Comparison of ENCODE assay signal across 25 mouse cellular contexts in genomic region chr11:70942596-70942995, GRCm38 (mm10). TPM values are rescaled to one million over a fixed set of nuclear protein-coding genes. Genes with fewer than 3 reads are reported as not detected.
DNase-seq lines count a peak whose midpoint lies in the region; ATAC-seq and TF ChIP-seq lines count a peak whose summit lies in the region.
"Had no signal": no experiment of that assay in that cellular context is flagged by ENCODE, and none has a peak within 500 bp of the region (broad histone marks: within the 10 kb centered on the region; RNA-seq: fewer than 3 reads in every experiment).

No protein-coding gene starts in this region.

- no peak overlapping the region for H3K4me2 ChIP-seq in hindbrain, postnatal 0 days (ENCODE audit: low read depth, low read length)
- H3K4me2 ChIP-seq in hindbrain, embryonic 12.5 days (replicated peaks) = no peak overlapping the region
- H3K4me2 ChIP-seq in liver, embryonic 14.5 days (ENCODE audit: low read depth) = no peak overlapping the region
- H3K4me2 ChIP-seq in liver, embryonic 12.5 days = no peak overlapping the region
- H3K4me2 ChIP-seq: embryonic facial prominence, embryonic 15.5 days; forebrain, embryonic 15.5 days; heart, embryonic 12.5 days; limb, embryonic 15.5 days; midbrain, embryonic 13.5 days had no signal

- no peaks in the 10 kb centered on the region for H3K4me1 ChIP-seq in hindbrain, postnatal 0 days (ENCODE audit: insufficient read depth, low read length)
- H3K4me1 ChIP-seq in hindbrain, embryonic 12.5 days = no peaks in the 10 kb centered on the region
- H3K4me1 ChIP-seq in liver, embryonic 14.5 days (replicated peaks; ENCODE audit: control insufficient read depth in 2 of 2, insufficient read depth in 2 of 2, low read length in 1 of 2) = no peaks in the 10 kb centered on the region
- no peaks in the 10 kb centered on the region for H3K4me1 ChIP-seq in liver, embryonic 12.5 days
- H3K4me1 ChIP-seq in cortical plate, adult 2 months (ENCODE audit: control insufficient read depth, insufficient read depth, low read length) = peaks cover 2% of the 10 kb centered on the region; the same call in 1 of the 2 replicates
- H3K4me1 ChIP-seq: embryonic facial prominence, embryonic 15.5 days; forebrain, embryonic 15.5 days; heart, embryonic 12.5 days; hindbrain, embryonic 10.5 days; limb, embryonic 15.5 days; midbrain, embryonic 13.5 days had no signal

- DNase-seq in hindbrain, postnatal 0 days (ENCODE audit: low spot score) = no peak
- no peak for DNase-seq in liver, embryonic 14.5 days (ENCODE audit: low read depth in 3 of 3, low spot score in 3 of 3)
- DNase-seq in ES-CJ7 (ENCODE audit: low read depth, low spot score) = peak; percentile 16
- DNase-seq in right cerebral cortex, postnatal 4 days = no peak
- DNase-seq: adrenal gland, postnatal 10 days; cerebellum, adult 8-10 months; gastrocnemius, postnatal 25 days; heart, adult 18-20 months; heart, postnatal 10 days; kidney, adult 18-20 months; kidney, postnatal 25 days; left cerebral cortex, postnatal 4 days; lung, postnatal 10 days; thymus, adult 2 months; thymus, postnatal 4 days had no signal

- no peak overlapping the region for H3K27ac ChIP-seq in hindbrain, postnatal 0 days
- no peak overlapping the region for H3K27ac ChIP-seq in hindbrain, embryonic 12.5 days
- no peak overlapping the region for H3K27ac ChIP-seq in liver, embryonic 14.5 days
- no peak overlapping the region for H3K27ac ChIP-seq in liver, embryonic 12.5 days
- no peak overlapping the region for H3K27ac ChIP-seq in cortical plate, adult 2 months (ENCODE audit: insufficient read depth, low read length)
- H3K27ac ChIP-seq: embryonic facial prominence, embryonic 15.5 days; forebrain, embryonic 15.5 days; hindbrain, embryonic 10.5 days; limb, embryonic 15.5 days; midbrain, embryonic 13.5 days had no signal

- no peak overlapping the region for H3K9ac ChIP-seq in hindbrain, postnatal 0 days (replicated peaks; ENCODE audit: low read length)
- H3K9ac ChIP-seq in hindbrain, embryonic 12.5 days = no peak overlapping the region
- H3K9ac ChIP-seq in liver, embryonic 14.5 days (replicated peaks) = no peak overlapping the region
- H3K9ac ChIP-seq in liver, embryonic 12.5 days = no peak overlapping the region
- H3K9ac ChIP-seq: embryonic facial prominence, embryonic 15.5 days; forebrain, embryonic 15.5 days; heart, embryonic 12.5 days; limb, embryonic 15.5 days; midbrain, embryonic 13.5 days had no signal

- TF ChIP-seq EP300 in liver, embryonic 14.5 days (IDR thresholded peaks at IDR 0.05; ENCODE audit: low read depth) = no peak

- WGBS in hindbrain, postnatal 0 days = 93% methylated on average over 1 of the region's 1 CpGs
- WGBS in hindbrain, embryonic 12.5 days = 86% methylated on average over 1 of the region's 1 CpGs
- WGBS in liver, embryonic 14.5 days (ENCODE audit: insufficient replicate concordance) = 79% methylated on average over 1 of the region's 1 CpGs
- 63% methylated on average over 1 of the region's 1 CpGs for WGBS in liver, embryonic 12.5 days (ENCODE audit: insufficient replicate concordance)

- H3K9me3 ChIP-seq in hindbrain, postnatal 0 days (ENCODE audit: low read length) = no peaks in the 10 kb centered on the region
- no peaks in the 10 kb centered on the region for H3K9me3 ChIP-seq in hindbrain, embryonic 12.5 days (replicated peaks)
- H3K9me3 ChIP-seq in liver, embryonic 14.5 days (ENCODE audit: control insufficient read depth, low read length) = no peaks in the 10 kb centered on the region
- H3K9me3 ChIP-seq in liver, embryonic 12.5 days (replicated peaks) = no peaks in the 10 kb centered on the region
- H3K9me3 ChIP-seq: embryonic facial prominence, embryonic 15.5 days; forebrain, embryonic 15.5 days; heart, embryonic 12.5 days; hindbrain, embryonic 10.5 days; limb, embryonic 15.5 days; midbrain, embryonic 13.5 days had no signal

- peak; percentile 15; the same call in 1 of the 2 replicates for TF ChIP-seq CTCF in hindbrain, postnatal 0 days (IDR thresholded peaks at IDR 0.05; ENCODE audit: low read depth)
- peak; percentile 32 for TF ChIP-seq CTCF in liver, embryonic 14.5 days (IDR thresholded peaks at IDR 0.05; ENCODE audit: low read depth)
- TF ChIP-seq CTCF in cortical plate, adult 2 months (IDR thresholded peaks at IDR 0.05; ENCODE audit: extremely low read depth, insufficient read depth, low read length) = 0 out of 2 replicates have a peak, but pooled peaks have one; percentile 24

- H3K27me3 ChIP-seq in hindbrain, postnatal 0 days (ENCODE audit: insufficient read depth, low read length) = no peaks in the 10 kb centered on the region
- no peaks in the 10 kb centered on the region for H3K27me3 ChIP-seq in hindbrain, embryonic 12.5 days
- H3K27me3 ChIP-seq in liver, embryonic 14.5 days (ENCODE audit: control insufficient read depth, insufficient read depth, low read length) = no peaks in the 10 kb centered on the region
- H3K27me3 ChIP-seq in liver, embryonic 12.5 days (replicated peaks) = no peaks in the 10 kb centered on the region
- H3K27me3 ChIP-seq: embryonic facial prominence, embryonic 15.5 days; forebrain, embryonic 15.5 days; heart, embryonic 12.5 days; limb, embryonic 15.5 days; midbrain, embryonic 13.5 days had no signal

- TF ChIP-seq POLR2A in cortical plate, adult 2 months (IDR thresholded peaks at IDR 0.05; ENCODE audit: extremely low read depth, insufficient read depth, low read length) = no peak

- H3K4me3 ChIP-seq in hindbrain, postnatal 0 days (ENCODE audit: low read length) = no peak overlapping the region
- no peak overlapping the region for H3K4me3 ChIP-seq in hindbrain, embryonic 12.5 days
- H3K4me3 ChIP-seq in liver, embryonic 14.5 days (ENCODE audit: insufficient read depth in 1 of 2, low read depth in 2 of 2, low read length in 2 of 2) = no peak overlapping the region
- H3K4me3 ChIP-seq in liver, embryonic 12.5 days = no peak overlapping the region
- H3K4me3 ChIP-seq in cortical plate, adult 2 months (ENCODE audit: insufficient read depth, low read length) = no peak overlapping the region
- H3K4me3 ChIP-seq: embryonic facial prominence, embryonic 15.5 days; forebrain, embryonic 15.5 days; heart, embryonic 12.5 days; hindbrain, embryonic 10.5 days; limb, embryonic 15.5 days; midbrain, embryonic 13.5 days; myocyte had no signal

- H3K36me3 ChIP-seq in hindbrain, postnatal 0 days (ENCODE audit: insufficient read depth, low read length) = peaks cover 61% of the 10 kb centered on the region
- H3K36me3 ChIP-seq in hindbrain, embryonic 12.5 days = peaks cover 83% of the 10 kb centered on the region
- H3K36me3 ChIP-seq in liver, embryonic 14.5 days (replicated peaks; ENCODE audit: control insufficient read depth, insufficient read depth, low read depth) = peaks cover 57% of the 10 kb centered on the region
- peaks cover 96% of the 10 kb centered on the region for H3K36me3 ChIP-seq in liver, embryonic 12.5 days

- ATAC-seq in hindbrain, postnatal 0 days = no peak
- ATAC-seq in hindbrain, embryonic 12.5 days (ENCODE audit: low FRiP score) = no peak
- no peak for ATAC-seq in liver, embryonic 14.5 days (ENCODE audit: insufficient read depth)
- ATAC-seq in liver, embryonic 12.5 days = no peak
- ATAC-seq: forebrain, embryonic 15.5 days; midbrain, embryonic 13.5 days had no signal

RNA-seq across cellular contexts. Expression of gene Nup88, which starts 27.2 kb away (rescaled TPM):
- 63.9 and 64.0 TPM in 2 replicates for total RNA-seq in hindbrain, postnatal 0 days (2014; rRNA removed)
- polyA plus RNA-seq in hindbrain, postnatal 0 days (2015; fragmentation: Nextera tagmentation; extraction: Ambion mirVana) = 97.0 and 99.8 TPM in 2 replicates
- polyA plus RNA-seq in hindbrain, embryonic 12.5 days (2016; fragmentation: Nextera tagmentation; extraction: Ambion mirVana) = 131 and 148 TPM in 2 replicates
- 26.5 and 41.5 TPM in 2 replicates for polyA plus RNA-seq in liver, embryonic 14.5 days (2012; rRNA removed)
- polyA plus RNA-seq in liver, embryonic 14.5 days (2014; fragmentation: Nextera tagmentation; extraction: Ambion mirVana) = 60.9 and 61.0 TPM in 2 replicates
- 81.9 and 87.2 TPM in 2 replicates for polyA plus RNA-seq in liver, embryonic 12.5 days (2016; fragmentation: Nextera tagmentation; extraction: Ambion mirVana)
- 75.0 and 82.4 TPM in 2 replicates for polyA plus RNA-seq in cortical plate, adult 2 months (2012; rRNA removed)

RNA-seq across cellular contexts. Expression of gene Rpain, which starts 27.4 kb away (rescaled TPM):
- total RNA-seq in hindbrain, postnatal 0 days (2014; rRNA removed) = 17.7 and 47.2 TPM in 2 replicates
- polyA plus RNA-seq in hindbrain, postnatal 0 days (2015; fragmentation: Nextera tagmentation; extraction: Ambion mirVana) = 65.8 and 66.7 TPM in 2 replicates
- polyA plus RNA-seq in hindbrain, embryonic 12.5 days (2016; fragmentation: Nextera tagmentation; extraction: Ambion mirVana) = 58.2 and 68.5 TPM in 2 replicates
- polyA plus RNA-seq in liver, embryonic 14.5 days (2012; rRNA removed) = 49.4 and 60.2 TPM in 2 replicates
- 109 and 113 TPM in 2 replicates for polyA plus RNA-seq in liver, embryonic 14.5 days (2014; fragmentation: Nextera tagmentation; extraction: Ambion mirVana)
- polyA plus RNA-seq in liver, embryonic 12.5 days (2016; fragmentation: Nextera tagmentation; extraction: Ambion mirVana) = 104 and 105 TPM in 2 replicates
- polyA plus RNA-seq in cortical plate, adult 2 months (2012; rRNA removed) = 58.0 and 65.4 TPM in 2 replicates

RNA-seq across cellular contexts. Expression of gene C1qbp, which starts 40.2 kb away (rescaled TPM):
- 14.9 and 22.0 TPM in 2 replicates for total RNA-seq in hindbrain, postnatal 0 days (2014; rRNA removed)
- 201 TPM in 2 replicates for polyA plus RNA-seq in hindbrain, postnatal 0 days (2015; fragmentation: Nextera tagmentation; extraction: Ambion mirVana)
- 204 and 206 TPM in 2 replicates for polyA plus RNA-seq in hindbrain, embryonic 12.5 days (2016; fragmentation: Nextera tagmentation; extraction: Ambion mirVana)
- polyA plus RNA-seq in liver, embryonic 14.5 days (2012; rRNA removed) = 72.4 and 129 TPM in 2 replicates
- polyA plus RNA-seq in liver, embryonic 14.5 days (2014; fragmentation: Nextera tagmentation; extraction: Ambion mirVana) = 162 and 186 TPM in 2 replicates
- 352 and 380 TPM in 2 replicates for polyA plus RNA-seq in liver, embryonic 12.5 days (2016; fragmentation: Nextera tagmentation; extraction: Ambion mirVana)
- 83.1 and 83.2 TPM in 2 replicates for polyA plus RNA-seq in cortical plate, adult 2 months (2012; rRNA removed)
